Mouse (Mus musculus): Measurements from ENCODE around the gene Hoxd13.

- no peak for TF ChIP-seq POLR2A (IDR thresholded peaks at IDR 0.05; ENCODE audit: control insufficient read depth, extremely low read depth, insufficient read depth, low read length, poor library complexity)
- no peak for TF ChIP-seq CTCF (IDR thresholded peaks at IDR 0.05; ENCODE audit: borderline replicate concordance, control insufficient read depth, extremely low read depth, insufficient read depth, low read length, poor library complexity)
Measured at GRCm38 (mm10) chr2:74679596-74679971, 11.5 kb downstream of the Hoxd13 start.
